Mouse (Mus musculus) heart, embryonic 16.5 days (tissue): ENCODE results near the gene Rasgrp3. TPM values are rescaled to one million over a fixed set of nuclear protein-coding genes. Genes with fewer than 3 reads are reported as not detected.

Experiments
- ATAC-seq: fragments of 200-750 bp; cut with Nextera tagmentation; replicated peaks from 2 replicates; pipeline ENCODE4 v1.8.0; 2017; ENCODE audit warnings: moderate number of reproducible peaks; ENCODE audit not compliant: insufficient read depth, low FRiP score; ENCODE audit errors: extremely low read depth
- H3K27ac ChIP-seq: fragments of 300-500 bp; sonication (generic); 2 replicates; pipeline ENCODE4 v1.5.1; 2014; ENCODE audit warnings: mild to moderate bottlenecking, low read length, control low read depth, moderate library complexity
- H3K27me3 ChIP-seq: fragments of 300-500 bp; sonication (generic); 2 replicates; pipeline ENCODE4 v1.6.1; 2014; ENCODE audit warnings: low read length, mixed read lengths; ENCODE audit not compliant: control insufficient read depth, insufficient read depth
- H3K36me3 ChIP-seq: fragments of 300-500 bp; sonication (generic); 2 replicates; pipeline ENCODE4 v1.6.1; 2014; ENCODE audit not compliant: control insufficient read depth, insufficient read depth
- H3K4me1 ChIP-seq: fragments of 300-500 bp; sonication (generic); 2 replicates; pipeline ENCODE4 v1.6.1; 2014; ENCODE audit warnings: low read length, mixed read lengths; ENCODE audit not compliant: control insufficient read depth, insufficient read depth
- H3K4me2 ChIP-seq: fragments of 300-500 bp; sonication (generic); 2 replicates; pipeline ENCODE4 v1.6.1; 2014; ENCODE audit warnings: low read depth, mild to moderate bottlenecking, control low read depth, low read length
- H3K4me3 ChIP-seq: fragments of 300-500 bp; sonication (generic); 2 replicates; pipeline ENCODE4 v1.5.1; 2014; ENCODE audit warnings: mild to moderate bottlenecking, control low read depth, low read length
- H3K9ac ChIP-seq: fragments of 300-500 bp; sonication (generic); 2 replicates; pipeline ENCODE4 v1.6.1; 2014; ENCODE audit warnings: low read length, control low read depth
- H3K9me3 ChIP-seq: fragments of 300-500 bp; sonication (generic); replicated peaks from 2 replicates; pipeline ENCODE4 v1.6.1; 2016; ENCODE audit warnings: low read length; ENCODE audit not compliant: control insufficient read depth
- WGBS: fragments of 180-500 bp; shearing (Covaris S2); extraction: QIAGEN DNeasy Blood & Tissue Kit; methylation state at CpG from one replicate; pipeline ENCODE4 v1.1.7; 2014; 5-methylcytosine and 5-hydroxymethylcytosine counted together
- polyA plus RNA-seq: library from polyadenylated mRNA; unstranded; fragments of >200 nt; fragmentation: Nextera tagmentation; extraction: Ambion mirVana; gene quantifications from 2 replicates; pipeline ENCODE4 v1.2.1, GENCODE M21; 2015

Gene Rasgrp3
- polyA plus RNA-seq, 1 experiment from 2014 or later: 17.2 TPM

GRCm38 (mm10) chr17:75472379-75472778 lies 36.7 kb downstream of the Rasgrp3 start:
- peaks cover 15% of the 10 kb centered on the region for H3K4me1 ChIP-seq
- H3K27me3 ChIP-seq: no peaks in the 10 kb centered on the region
- no peak; the same call in 1 of the 2 replicates for ATAC-seq
- no peaks in the 10 kb centered on the region for H3K36me3 ChIP-seq
- no peak overlapping the region for H3K9ac ChIP-seq
- no peaks in the 10 kb centered on the region for H3K9me3 ChIP-seq
- peak overlapping the region; percentile 75 for H3K27ac ChIP-seq
- 22% methylated on average over 2 of the region's 2 CpGs for WGBS
- no peak overlapping the region for H3K4me3 ChIP-seq
- H3K4me2 ChIP-seq: no peak overlapping the region

GRCm38 (mm10) chr17:75475985-75476384 lies 40.3 kb downstream of the Rasgrp3 start:
- WGBS: 81% methylated on average over 1 of the region's 1 CpGs
- no peaks in the 10 kb centered on the region for H3K36me3 ChIP-seq
- no peak overlapping the region for H3K9ac ChIP-seq
- no peaks in the 10 kb centered on the region for H3K27me3 ChIP-seq
- no peaks in the 10 kb centered on the region for H3K9me3 ChIP-seq
- H3K27ac ChIP-seq: no peak overlapping the region
- peaks cover 15% of the 10 kb centered on the region for H3K4me1 ChIP-seq
- H3K4me2 ChIP-seq: no peak overlapping the region
- H3K4me3 ChIP-seq: no peak overlapping the region
- ATAC-seq: no peak

GRCm38 (mm10) chr17:75476736-75477416 lies 41.2 kb downstream of the Rasgrp3 start:
- 47% methylated on average over 4 of the region's 4 CpGs for WGBS
- ATAC-seq: no peak
- H3K27me3 ChIP-seq: no peaks in the 10 kb centered on the region

GRCm38 (mm10) chr17:75477655-75478054 lies 42.0 kb downstream of the Rasgrp3 start:
- H3K9me3 ChIP-seq: no peaks in the 10 kb centered on the region
- no peaks in the 10 kb centered on the region for H3K27me3 ChIP-seq
- H3K36me3 ChIP-seq: no peaks in the 10 kb centered on the region
- H3K4me3 ChIP-seq: no peak overlapping the region
- ATAC-seq: no peak
- H3K4me1 ChIP-seq: peaks cover 6% of the 10 kb centered on the region
- H3K27ac ChIP-seq: no peak overlapping the region
- WGBS: 63% methylated on average over 3 of the region's 3 CpGs
- no peak overlapping the region for H3K9ac ChIP-seq
- no peak overlapping the region for H3K4me2 ChIP-seq

More at GRCm38 (mm10) chr17:75476736-75477416, 41.2 kb downstream of the Rasgrp3 start:
- no peak overlapping the region for H3K27ac ChIP-seq
- no peaks in the 10 kb centered on the region for H3K9me3 ChIP-seq
- H3K4me1 ChIP-seq: peaks cover 14% of the 10 kb centered on the region
- no peak overlapping the region for H3K9ac ChIP-seq
- no peak overlapping the region for H3K4me3 ChIP-seq
- H3K36me3 ChIP-seq: no peaks in the 10 kb centered on the region
- no peak overlapping the region for H3K4me2 ChIP-seq

GRCm38 (mm10) chr17:75478836-75479235 lies 43.1 kb downstream of the Rasgrp3 start:
- no peak for ATAC-seq
- H3K4me1 ChIP-seq: no peaks in the 10 kb centered on the region
- no peak overlapping the region for H3K4me2 ChIP-seq
- no peaks in the 10 kb centered on the region for H3K36me3 ChIP-seq
- no peak overlapping the region for H3K4me3 ChIP-seq
- H3K27ac ChIP-seq: no peak overlapping the region
- no peak overlapping the region for H3K9ac ChIP-seq
- WGBS: 31% methylated on average over 1 of the region's 1 CpGs
- H3K9me3 ChIP-seq: no peaks in the 10 kb centered on the region
- H3K27me3 ChIP-seq: no peaks in the 10 kb centered on the region

GRCm38 (mm10) chr17:75479663-75480062 lies 44.0 kb downstream of the Rasgrp3 start:
- H3K27ac ChIP-seq: no peak overlapping the region
- 92% methylated on average over 2 of the region's 2 CpGs for WGBS
- H3K27me3 ChIP-seq: no peaks in the 10 kb centered on the region
- H3K9ac ChIP-seq: no peak overlapping the region
- H3K9me3 ChIP-seq: no peaks in the 10 kb centered on the region
- H3K4me2 ChIP-seq: no peak overlapping the region
- no peak overlapping the region for H3K4me3 ChIP-seq
- ATAC-seq: no peak
- H3K4me1 ChIP-seq: no peaks in the 10 kb centered on the region
- H3K36me3 ChIP-seq: no peaks in the 10 kb centered on the region

- no peaks in the 10 kb centered on the region for H3K36me3 ChIP-seq
- no peak overlapping the region for H3K9ac ChIP-seq
- H3K27ac ChIP-seq: no peak overlapping the region
- no peak for ATAC-seq
- H3K4me2 ChIP-seq: no peak overlapping the region
- WGBS: 56% methylated on average over 3 of the region's 3 CpGs
- H3K4me3 ChIP-seq: no peak overlapping the region
- no peaks in the 10 kb centered on the region for H3K4me1 ChIP-seq
- no peaks in the 10 kb centered on the region for H3K27me3 ChIP-seq
- H3K9me3 ChIP-seq: no peaks in the 10 kb centered on the region
Observed at GRCm38 (mm10) chr17:75480379-75480778, 44.7 kb downstream of the Rasgrp3 start.

- Histone ChIP-seq H3K4me1 (no peaks in the 10 kb centered on the region), H3K9ac (no peak overlapping the region), H3K27me3 (no peaks in the 10 kb centered on the region), H3K36me3 (no peaks in the 10 kb centered on the region), H3K9me3 (no peaks in the 10 kb centered on the region), H3K4me2 (no peak overlapping the region), H3K27ac (no peak overlapping the region), H3K4me3 (no peak overlapping the region)
- 82% methylated on average over 3 of the region's 3 CpGs for WGBS
- ATAC-seq: no peak
Observed at GRCm38 (mm10) chr17:75486205-75486604, 50.5 kb downstream of the Rasgrp3 start.

- peaks cover 7% of the 10 kb centered on the region for H3K4me1 ChIP-seq
- no peaks in the 10 kb centered on the region for H3K27me3 ChIP-seq
- no peak overlapping the region for H3K27ac ChIP-seq
- no peaks in the 10 kb centered on the region; the same call in 1 of the 2 replicates for H3K36me3 ChIP-seq
- no peak overlapping the region for H3K4me3 ChIP-seq
- no peaks in the 10 kb centered on the region for H3K9me3 ChIP-seq
- ATAC-seq: no peak
- H3K9ac ChIP-seq: no peak overlapping the region
- WGBS: 51% methylated on average over 4 of the region's 4 CpGs
- no peak overlapping the region for H3K4me2 ChIP-seq
Observed at GRCm38 (mm10) chr17:75495213-75495612, 59.5 kb downstream of the Rasgrp3 start.
